Mouse (Mus musculus) induced T-regulatory cell, adult 2 months (primary cell): ENCODE results near the gene Higd1c.
"Not testable (repeated sequence)": the region's sequence is repeated elsewhere in the genome, so short reads cannot be mapped to it uniquely, and the experiment has no call there.

Source experiments
- DNase-seq: peaks from one replicate; pipeline ENCODE4 v3.0.0-alpha.2; 2012; ENCODE audit warnings: low read depth

Gene Higd1c

DNA sequence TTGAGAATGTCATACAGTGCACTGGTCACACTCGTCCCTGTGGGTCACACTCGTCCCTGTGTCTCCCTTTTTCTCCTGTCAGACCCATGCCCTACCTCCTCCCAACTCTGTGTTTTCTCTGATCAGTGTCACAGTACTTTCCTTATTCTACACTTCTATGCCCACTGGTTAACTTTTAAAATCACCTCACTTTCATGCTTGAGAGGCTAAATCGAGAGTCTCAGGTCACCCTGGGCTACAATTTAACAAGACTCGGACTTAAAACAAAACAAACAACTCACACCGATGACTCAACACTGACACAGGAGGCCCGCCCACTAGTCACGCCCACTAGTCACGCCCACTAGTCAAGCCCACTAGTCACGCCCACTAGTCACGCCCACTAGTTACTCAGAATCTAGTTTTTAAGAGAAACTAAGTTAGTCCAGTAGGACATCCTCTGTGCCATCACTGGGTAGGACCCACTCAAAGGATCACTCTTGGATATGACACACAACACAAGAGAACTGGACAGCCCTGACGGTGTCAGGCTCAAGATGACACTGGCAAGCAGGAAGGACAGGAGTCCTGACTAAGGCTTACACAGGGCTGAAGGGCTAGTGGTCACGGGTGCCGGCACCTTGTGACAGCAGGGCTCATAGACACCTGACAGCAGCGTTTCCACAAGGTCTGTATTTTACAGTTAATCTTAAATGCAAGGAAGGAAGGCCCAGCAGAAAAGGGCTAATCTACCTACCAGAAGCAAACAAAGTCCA lies 46.8 kb downstream of the Higd1c start:
- DNase-seq: peak; percentile 82

DNA sequence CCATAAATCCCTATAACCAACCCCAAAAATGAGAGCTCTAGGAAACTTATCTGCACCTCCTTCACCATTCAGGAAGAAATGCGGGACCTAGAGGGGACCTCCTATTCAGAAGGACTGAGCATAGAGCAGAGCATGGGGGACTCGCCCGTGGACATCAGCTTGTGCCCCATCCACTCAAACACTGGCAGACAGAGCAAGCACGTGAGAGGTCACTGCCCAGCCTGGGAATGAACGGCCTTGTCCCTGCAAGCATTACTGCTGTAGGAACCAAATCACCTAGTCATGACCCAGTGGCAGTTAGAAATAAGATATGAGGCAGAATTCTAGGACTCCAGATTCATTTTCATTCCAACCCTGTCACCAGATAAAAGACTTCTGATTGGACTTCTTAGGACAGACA lies 47.4 kb downstream of the Higd1c start:
- no peak for DNase-seq

DNA sequence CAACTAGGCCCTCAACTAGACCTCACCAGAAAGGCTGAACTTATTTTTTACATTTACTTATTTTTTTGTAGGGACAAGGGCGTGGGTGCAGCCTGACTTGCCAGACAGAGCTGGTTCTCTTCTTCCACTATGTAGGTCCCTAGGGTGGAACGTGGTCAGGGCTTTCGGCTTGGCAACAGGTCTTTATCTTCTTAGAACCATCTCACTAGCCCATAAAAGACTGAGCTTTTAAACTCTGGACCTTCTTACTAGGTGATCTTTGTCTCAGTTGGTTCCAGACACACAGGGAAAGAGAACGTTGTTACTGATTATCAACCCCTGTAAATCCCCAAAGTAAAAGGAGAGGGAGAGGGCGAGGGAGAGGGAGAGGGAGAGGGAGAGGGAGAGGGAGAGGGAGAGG lies 49.0 kb downstream of the Higd1c start:
- DNase-seq: no peak

- peak; percentile 72 for DNase-seq
Observed at GRCm38 (mm10) chr15:100414011-100414410, 49.7 kb downstream of the Higd1c start.

DNA sequence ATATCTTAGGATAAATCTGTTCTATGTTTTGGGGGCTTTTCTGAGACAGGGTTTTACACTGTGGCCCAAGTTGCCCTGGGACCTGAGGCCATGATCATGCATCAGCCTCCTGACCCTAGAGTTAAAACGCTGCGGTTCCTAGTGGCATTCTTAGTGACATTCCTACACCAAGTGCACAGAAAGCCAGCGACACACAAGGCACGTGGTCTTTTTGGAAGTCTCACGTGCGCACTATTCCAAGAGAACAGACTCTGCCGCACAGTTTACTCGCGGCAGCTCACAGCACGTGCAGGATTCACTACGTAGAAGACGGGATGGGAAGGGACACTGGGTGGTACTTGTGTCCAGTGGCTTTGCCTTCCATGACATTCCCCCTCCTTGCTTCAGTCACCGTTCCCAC lies 50.6 kb downstream of the Higd1c start:
- DNase-seq: no peak

DNA sequence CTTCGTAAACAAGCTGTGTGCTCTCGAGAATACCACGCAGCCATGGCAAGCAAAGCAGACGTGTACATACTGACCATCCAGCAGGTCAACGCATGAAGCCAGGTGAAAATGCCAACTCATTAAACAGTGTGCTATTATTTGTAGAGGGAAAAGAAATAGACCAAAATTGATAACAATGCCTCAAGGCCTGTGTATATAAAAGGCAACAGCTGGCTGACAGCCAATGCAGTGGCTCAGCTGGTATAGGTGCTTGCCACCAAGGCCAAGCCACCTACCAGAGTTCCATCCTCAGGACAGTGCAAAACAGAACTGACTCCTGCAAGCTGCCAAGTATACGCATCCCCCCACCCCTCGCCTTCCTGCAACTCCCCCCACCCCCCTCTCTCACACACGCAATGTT lies 51.3 kb downstream of the Higd1c start:
- DNase-seq: no peak

DNA sequence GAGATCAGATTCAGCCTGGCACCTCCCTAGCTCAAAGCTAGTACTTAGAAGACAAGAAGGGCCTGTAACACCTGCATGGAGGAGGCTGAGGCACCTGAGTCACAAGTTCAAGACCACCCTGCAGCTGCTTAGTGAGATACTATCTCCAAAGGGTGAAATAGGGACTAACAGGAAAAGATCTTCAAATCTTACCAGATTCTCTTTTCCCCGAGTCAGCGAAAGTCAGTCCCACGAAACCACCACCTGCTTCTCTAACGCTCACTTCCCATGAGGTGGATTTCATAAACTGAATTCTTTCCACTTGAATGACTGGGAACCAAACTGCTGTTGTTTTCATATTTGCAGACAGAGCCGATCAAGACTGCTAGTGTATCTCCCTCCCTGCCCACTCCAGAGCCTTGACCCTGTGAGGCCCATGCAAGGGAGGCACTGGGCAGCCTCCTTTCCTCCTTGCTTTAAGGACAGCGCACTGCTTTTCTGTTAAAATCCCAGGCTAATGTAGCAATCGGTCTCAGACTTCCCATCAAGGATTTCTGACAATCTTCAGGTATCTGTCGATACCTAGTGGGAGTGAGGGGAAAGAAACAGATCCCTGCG lies 53.6 kb downstream of the Higd1c start:
- DNase-seq: peak; percentile 39

GRCm38 (mm10) chr15:100419311-100419710 lies 55.0 kb downstream of the Higd1c start:
- DNase-seq: peak; percentile 59

DNA sequence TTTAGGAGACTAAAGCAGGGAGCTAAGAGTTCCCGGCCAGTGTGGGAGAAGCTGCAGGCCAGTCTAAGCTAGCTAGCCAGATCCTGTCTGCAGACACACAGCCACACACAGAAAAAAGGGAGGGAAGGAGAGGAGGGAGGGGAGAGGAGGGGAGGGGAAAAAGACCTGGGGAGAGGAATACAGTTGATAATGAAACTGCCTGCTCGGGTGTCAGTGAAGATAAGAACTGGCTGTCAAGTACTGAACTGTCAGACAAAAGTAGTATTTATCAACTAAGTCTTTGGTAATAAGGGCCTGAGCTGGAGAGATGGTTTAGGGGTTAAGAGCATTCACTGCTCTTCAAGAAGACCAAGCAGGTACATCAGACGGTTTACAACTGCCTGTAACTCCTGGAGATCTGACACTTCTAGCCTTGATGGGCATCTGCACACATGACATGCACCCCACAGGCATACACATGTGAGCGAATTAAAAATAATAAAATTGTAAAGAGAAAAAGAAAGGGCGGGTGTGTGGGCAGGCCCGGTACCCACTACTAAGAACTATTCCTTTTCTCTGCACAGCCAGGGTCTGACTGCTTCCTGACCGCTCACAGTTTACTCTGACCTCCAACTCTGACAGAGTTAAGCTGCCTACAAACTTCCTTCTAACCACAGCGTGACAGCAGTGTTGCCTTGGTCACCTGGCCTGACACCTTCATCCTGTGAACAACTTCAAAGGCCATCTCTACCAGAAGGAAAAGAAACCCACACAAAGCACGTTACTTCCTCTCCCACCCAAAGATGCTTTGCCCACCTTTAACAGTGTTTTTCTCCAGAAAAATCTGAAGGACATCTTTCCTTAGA lies 55.8 kb downstream of the Higd1c start:
- peak; percentile 64 for DNase-seq

GRCm38 (mm10) chr15:100421059-100421757 lies 56.9 kb downstream of the Higd1c start:
- DNase-seq: peak; percentile 50

GRCm38 (mm10) chr15:100421758-100422197 lies 57.4 kb downstream of the Higd1c start, which contains the start of gene Gm5475:
Gene Gm5475 (plus strand): TSS chr15:100422147.
- DNase-seq: not testable (repeated sequence)

DNA sequence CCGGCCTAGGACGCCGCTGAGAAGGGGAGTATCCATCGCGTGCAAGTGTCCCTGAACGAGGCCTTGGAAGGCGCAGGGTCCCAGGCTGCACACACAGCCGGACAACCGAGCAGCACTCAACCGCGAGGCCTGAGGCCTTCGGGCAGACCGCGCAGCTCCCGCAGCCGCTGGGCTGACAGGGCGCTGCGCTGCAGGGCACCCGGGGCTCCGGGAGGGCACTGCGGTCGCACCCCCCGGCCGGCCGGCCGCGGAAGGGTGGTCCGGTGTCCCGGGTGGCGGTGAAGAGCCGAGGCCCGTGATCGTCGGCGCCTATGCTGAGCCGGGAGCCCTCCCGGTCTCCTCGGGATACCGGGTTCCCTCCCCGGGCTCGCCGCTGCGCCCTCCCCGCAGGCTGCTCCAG lies 58.1 kb downstream of the Higd1c start:
- no peak for DNase-seq

DNA sequence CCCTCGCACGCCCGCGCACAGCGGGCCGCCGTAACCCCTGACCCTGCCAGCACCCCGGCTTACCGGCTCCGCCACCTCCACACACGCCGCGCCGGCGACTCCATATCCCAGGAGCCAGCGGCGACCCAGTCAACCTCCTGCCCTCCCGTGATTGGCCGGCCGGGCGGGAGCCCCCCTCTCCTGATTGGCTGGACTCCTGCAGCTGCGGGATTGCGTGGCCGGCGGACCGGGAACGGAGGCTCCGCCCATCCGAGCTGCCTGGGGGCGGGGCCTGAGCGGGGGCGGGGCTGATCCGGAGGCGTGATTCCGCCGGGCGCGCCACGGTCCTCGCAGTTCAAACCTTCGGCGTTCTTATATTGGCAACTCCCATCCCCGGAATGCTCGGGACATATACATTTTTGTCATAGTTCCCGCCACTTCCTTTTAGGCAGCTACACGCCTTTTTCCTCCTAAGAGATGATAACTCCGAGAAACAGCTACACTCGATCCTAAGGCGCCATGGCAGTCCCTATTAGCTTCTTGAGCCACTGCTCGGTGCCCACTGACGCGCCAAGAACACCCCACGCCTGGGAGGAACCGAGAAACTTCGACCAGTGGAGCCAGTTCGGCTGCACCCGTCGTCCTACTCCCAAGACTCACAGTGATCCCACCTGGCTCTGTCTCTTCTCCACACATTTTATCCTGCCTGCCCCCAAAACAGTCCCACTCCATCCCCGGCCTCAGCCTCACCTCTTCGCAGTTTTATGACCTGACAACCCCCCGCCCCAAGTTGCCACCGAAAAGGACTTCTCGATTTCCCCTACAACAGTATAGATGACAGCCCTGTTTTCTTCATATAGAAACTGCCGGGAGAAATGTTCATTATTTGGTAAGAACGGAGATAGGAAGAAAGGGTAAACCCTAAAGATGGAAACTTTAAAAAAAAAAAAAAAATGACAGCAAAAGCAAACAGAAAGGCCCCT lies 58.8 kb downstream of the Higd1c start:
- DNase-seq: peak; percentile 94

DNA sequence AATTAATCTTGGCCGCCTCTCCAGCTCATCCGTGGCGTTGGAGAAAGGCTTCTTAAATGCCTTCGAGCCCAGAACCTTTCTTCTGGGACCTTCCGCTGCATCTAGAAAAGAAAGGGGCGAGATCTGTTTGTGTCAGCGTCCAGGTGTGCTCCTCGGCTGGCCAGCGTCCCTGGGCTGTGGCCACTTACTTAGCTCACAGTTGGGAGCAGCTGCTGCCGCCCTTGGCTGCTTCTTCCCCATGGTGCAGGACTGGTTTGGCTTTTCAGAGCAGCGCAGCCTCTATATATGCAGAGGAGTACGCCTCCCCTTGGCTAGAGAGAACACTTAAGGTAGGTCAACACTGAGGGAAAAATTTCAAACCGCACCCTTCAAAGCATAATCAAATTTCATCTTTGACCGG lies 59.6 kb downstream of the Higd1c start:
- DNase-seq: peak; percentile 63

- peak; percentile 68 for DNase-seq
Observed at GRCm38 (mm10) chr15:100424396-100425122, 60.2 kb downstream of the Higd1c start, which contains the start of gene Slc11a2. Gene Slc11a2 (minus strand): TSS chr15:100425072.

- no peak for DNase-seq
Observed at GRCm38 (mm10) chr15:100428296-100428905, 64.1 kb downstream of the Higd1c start.

DNA sequence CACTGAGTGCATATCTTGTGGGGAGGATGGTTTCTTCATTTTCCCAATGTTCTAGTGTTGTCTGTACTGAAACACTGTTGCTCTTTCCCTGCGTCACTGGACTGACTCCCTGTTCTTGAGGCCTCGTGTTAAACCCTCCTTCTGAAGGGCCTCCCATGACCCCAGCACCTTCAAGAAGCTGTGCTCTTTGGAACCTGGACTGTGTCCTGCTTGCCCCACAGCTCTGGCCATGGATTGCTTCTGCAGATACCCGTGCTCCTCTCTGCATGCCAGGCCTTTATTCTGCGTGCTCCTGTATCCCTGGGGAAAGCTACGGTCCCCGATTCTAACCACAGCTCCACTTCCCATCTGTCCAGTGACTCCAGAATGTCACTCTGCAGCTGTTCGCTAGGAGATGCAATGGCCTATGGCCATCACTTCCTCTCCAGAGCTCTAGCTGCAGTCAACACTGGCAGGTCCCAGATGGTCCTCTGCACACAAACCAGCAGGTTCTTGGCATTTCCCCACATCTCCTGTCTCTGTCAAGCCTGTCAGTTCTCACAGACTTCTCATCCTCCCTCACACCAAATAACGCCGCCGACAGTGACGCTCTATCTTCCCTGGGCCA lies 65.7 kb downstream of the Higd1c start:
- no peak for DNase-seq

DNA sequence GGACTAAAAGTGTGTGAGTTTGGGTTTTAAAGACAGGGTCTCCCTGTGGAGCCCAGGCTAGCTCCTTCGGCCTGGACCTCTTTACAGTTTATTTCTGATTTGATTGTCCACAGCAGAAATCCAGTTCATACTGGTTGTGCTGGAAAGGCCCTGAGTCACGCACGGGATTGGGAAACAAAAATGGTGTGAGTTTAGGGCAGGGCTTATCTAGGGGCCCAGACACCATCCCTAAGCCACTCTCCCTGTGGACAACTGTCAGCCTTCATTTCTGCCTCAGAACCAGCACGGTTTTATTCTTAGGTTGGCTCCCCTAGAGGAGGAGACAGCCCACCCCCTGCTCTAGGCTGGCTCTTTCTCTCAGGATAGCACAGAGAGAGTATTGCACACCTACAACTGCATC lies 68.9 kb downstream of the Higd1c start:
- DNase-seq: no peak
